Mouse (Mus musculus): ENCODE results near the gene Cd28. TPM values are rescaled to one million over a fixed set of nuclear protein-coding genes. Genes with fewer than 3 reads are reported as not detected.

The Cd28 gene
- polyA plus RNA-seq, 1 experiment from 2014 or later, result 0.27 TPM

GRCm38 (mm10) chr1:60776166-60776565 is 59.6 kb downstream of the Cd28 start:
- WGBS, result 78% methylated on average over 4 of the region's 4 CpGs
- no peaks in the 10 kb centered on the region for H3K4me1 ChIP-seq
- no peak overlapping the region for H3K9ac ChIP-seq
- no peaks in the 10 kb centered on the region for H3K9me3 ChIP-seq
- no peak overlapping the region for H3K4me3 ChIP-seq
- no peaks in the 10 kb centered on the region for H3K36me3 ChIP-seq
- H3K27me3 ChIP-seq, result no peaks in the 10 kb centered on the region
- no peak for ATAC-seq (ENCODE audit: insufficient number of reproducible peaks, insufficient read depth, low FRiP score, low TSS enrichment)
- H3K27ac ChIP-seq, result no peak overlapping the region
- no peak overlapping the region for H3K4me2 ChIP-seq (replicated peaks)

DNA sequence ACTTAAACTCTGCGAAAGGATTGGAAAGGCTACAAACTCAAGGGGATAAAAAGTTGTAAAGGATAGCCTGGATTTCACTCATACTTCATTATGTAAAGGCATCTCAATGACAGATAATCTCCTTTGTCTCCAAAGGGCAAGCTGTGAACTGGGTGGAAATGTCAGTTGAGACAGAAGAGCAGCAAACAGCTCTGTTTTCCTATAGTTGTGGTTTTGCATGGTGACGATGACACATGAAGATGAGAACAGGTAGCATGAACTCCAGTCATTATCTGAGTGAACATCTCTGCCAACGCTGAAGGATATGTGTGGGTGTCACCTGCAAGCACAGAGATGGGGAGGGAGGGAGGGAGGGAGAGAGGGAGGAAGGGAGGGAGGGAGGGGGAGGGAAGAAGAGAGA is 60.3 kb downstream of the Cd28 start:
- H3K4me2 ChIP-seq (replicated peaks), result no peak overlapping the region
- 89% methylated on average over 3 of the region's 3 CpGs for WGBS
- H3K9ac ChIP-seq, result no peak overlapping the region
- no peaks in the 10 kb centered on the region for H3K36me3 ChIP-seq
- H3K9me3 ChIP-seq, result no peaks in the 10 kb centered on the region
- H3K4me1 ChIP-seq, result no peaks in the 10 kb centered on the region
- H3K4me3 ChIP-seq, result no peak overlapping the region
- no peaks in the 10 kb centered on the region for H3K27me3 ChIP-seq
- no peak overlapping the region for H3K27ac ChIP-seq
- ATAC-seq (ENCODE audit: insufficient number of reproducible peaks, insufficient read depth, low FRiP score, low TSS enrichment), result no peak

DNA sequence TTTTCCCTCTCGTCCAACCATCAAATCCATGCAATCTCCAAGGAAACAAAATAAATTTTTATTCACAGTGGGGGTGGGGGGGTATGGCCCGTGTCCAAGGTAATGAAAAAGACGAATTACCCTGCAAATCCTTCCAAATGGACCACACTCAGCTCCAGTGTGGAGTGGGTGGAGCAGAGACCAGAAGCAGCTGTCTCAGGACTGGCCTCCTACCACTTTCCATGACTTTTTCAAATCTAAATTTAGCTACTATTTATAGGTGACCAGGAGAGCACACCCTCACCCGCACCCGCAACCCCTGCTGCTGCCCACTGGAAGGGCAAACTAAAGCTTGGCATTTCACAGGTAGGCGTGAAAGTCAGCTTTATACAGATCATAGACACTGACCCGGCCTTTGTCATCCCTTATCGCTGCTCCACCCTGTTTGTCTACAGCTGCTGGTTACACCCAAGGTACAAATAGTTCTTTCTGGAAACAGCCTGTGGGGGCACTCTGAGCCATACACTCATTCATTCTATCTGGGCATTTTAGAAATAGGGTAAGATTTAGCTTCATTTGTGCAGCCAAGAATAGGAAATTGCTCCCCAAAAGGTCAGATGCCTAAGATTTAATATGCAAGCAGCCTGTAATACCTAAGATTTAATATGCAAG is 62.0 kb downstream of the Cd28 start:
- 77% methylated on average over 8 of the region's 8 CpGs for WGBS

DNA sequence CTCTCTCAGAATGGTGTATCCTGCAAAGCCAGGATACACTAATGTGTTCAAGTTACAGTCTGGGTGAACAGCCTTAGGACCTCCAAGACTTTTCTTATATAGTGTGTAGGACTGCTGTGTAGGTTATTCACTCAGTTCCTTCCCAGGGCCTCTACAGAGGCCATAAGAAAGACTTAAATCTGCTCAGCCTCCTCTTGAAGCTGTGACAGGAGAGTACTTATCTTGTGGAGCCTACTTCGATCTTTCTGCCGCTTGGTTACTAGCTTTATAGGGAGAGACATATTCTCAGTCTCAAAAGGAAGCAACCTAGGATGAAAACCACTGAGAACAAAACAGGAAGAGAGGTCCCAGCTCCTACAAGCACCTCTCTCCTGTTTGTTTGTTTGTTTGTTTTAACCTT is 62.6 kb downstream of the Cd28 start:
- H3K36me3 ChIP-seq, result no peaks in the 10 kb centered on the region
- H3K9me3 ChIP-seq, result no peaks in the 10 kb centered on the region
- no peaks in the 10 kb centered on the region for H3K4me1 ChIP-seq
- no peak overlapping the region for H3K27ac ChIP-seq
- no peaks in the 10 kb centered on the region for H3K27me3 ChIP-seq
- no peak overlapping the region for H3K9ac ChIP-seq
- ATAC-seq (ENCODE audit: insufficient number of reproducible peaks, insufficient read depth, low FRiP score, low TSS enrichment), result no peak
- WGBS, result 92% methylated on average over 2 of the region's 2 CpGs
- H3K4me3 ChIP-seq, result no peak overlapping the region
- H3K4me2 ChIP-seq (replicated peaks), result no peak overlapping the region

More for the DNA sequence above, 62.0 kb downstream of the Cd28 start:
- no peak for ATAC-seq (ENCODE audit: insufficient number of reproducible peaks, insufficient read depth, low FRiP score, low TSS enrichment)
- H3K9me3 ChIP-seq, result no peaks in the 10 kb centered on the region
- H3K27ac ChIP-seq, result no peak overlapping the region
- no peaks in the 10 kb centered on the region for H3K36me3 ChIP-seq
- no peaks in the 10 kb centered on the region for H3K4me1 ChIP-seq
- H3K4me3 ChIP-seq, result no peak overlapping the region
- no peak overlapping the region for H3K4me2 ChIP-seq (replicated peaks)
- H3K27me3 ChIP-seq, result no peaks in the 10 kb centered on the region
- no peak overlapping the region for H3K9ac ChIP-seq

- Histone ChIP-seq H3K36me3 (no peaks in the 10 kb centered on the region), H3K27ac (no peak overlapping the region), H3K4me3 (no peak overlapping the region), H3K27me3 (no peaks in the 10 kb centered on the region), H3K9ac (no peak overlapping the region), H3K4me1 (no peaks in the 10 kb centered on the region), H3K9me3 (no peaks in the 10 kb centered on the region), H3K4me2 (replicated peaks) (no peak overlapping the region)
- ATAC-seq (ENCODE audit: insufficient number of reproducible peaks, insufficient read depth, low FRiP score, low TSS enrichment), result no peak
- WGBS, result 79% methylated on average over 4 of the region's 4 CpGs
Observed at GRCm38 (mm10) chr1:60781666-60782065, 65.1 kb downstream of the Cd28 start.

DNA sequence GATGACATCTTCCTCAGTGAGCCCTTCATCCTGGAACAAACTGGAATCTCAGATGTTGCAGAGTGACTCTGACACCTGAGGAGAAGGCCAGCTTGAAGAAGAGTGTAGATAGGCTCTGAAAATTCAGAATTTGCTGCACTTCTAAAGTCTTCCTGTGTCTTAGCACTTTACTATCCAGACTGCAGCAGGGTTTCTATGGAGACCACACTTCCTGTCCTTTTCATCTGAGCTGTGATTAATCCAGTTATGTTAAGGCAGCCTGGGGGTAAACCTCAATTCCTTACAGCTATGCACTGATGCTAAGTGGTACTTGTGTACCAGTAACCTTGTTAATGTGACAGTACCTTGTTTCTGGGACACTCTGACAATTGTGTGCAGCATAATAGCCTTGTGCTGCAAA is 77.1 kb downstream of the Cd28 start:
- no peak overlapping the region for H3K4me2 ChIP-seq (replicated peaks)
- H3K9ac ChIP-seq, result no peak overlapping the region
- H3K27me3 ChIP-seq, result no peaks in the 10 kb centered on the region
- no peak overlapping the region for H3K4me3 ChIP-seq
- no peaks in the 10 kb centered on the region for H3K4me1 ChIP-seq
- H3K27ac ChIP-seq, result no peak overlapping the region
- H3K9me3 ChIP-seq, result no peaks in the 10 kb centered on the region
- no peaks in the 10 kb centered on the region for H3K36me3 ChIP-seq
- no peak for ATAC-seq (ENCODE audit: insufficient number of reproducible peaks, insufficient read depth, low FRiP score, low TSS enrichment)

DNA sequence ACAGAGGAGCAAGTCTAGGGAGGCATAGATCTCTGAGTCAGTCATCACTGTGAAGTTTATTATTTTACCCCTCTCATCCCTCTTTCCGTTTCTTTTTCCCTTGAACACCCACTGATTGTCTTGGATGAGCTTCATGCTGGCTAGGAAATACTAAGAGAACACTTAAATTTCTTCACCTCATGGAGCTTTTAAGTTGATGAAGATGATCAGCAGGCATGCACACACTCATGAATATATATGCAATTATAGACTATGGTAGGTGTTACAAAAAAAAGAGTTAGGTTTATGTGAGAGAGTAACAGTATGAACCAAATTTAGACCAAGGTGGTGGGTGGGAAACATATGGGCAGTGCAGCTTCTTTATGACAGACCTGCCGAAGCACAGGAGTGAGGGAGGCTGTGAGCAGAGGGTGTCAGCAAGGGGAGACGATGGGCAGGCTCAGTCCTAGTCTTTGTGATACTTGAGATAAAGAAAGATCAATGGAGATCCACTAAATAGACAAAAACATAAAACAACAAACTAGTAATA is 79.1 kb downstream of the Cd28 start:
- H3K4me1 ChIP-seq, result no peaks in the 10 kb centered on the region
- H3K4me2 ChIP-seq (replicated peaks), result no peak overlapping the region
- H3K27me3 ChIP-seq, result no peaks in the 10 kb centered on the region
- ATAC-seq (ENCODE audit: insufficient number of reproducible peaks, insufficient read depth, low FRiP score, low TSS enrichment), result no peak
- H3K27ac ChIP-seq, result no peak overlapping the region
- no peak overlapping the region for H3K4me3 ChIP-seq
- no peaks in the 10 kb centered on the region for H3K9me3 ChIP-seq
- H3K36me3 ChIP-seq, result no peaks in the 10 kb centered on the region
- 68% methylated on average over 3 of the region's 3 CpGs for WGBS
- no peak overlapping the region for H3K9ac ChIP-seq

- Histone ChIP-seq H3K27me3 (no peaks in the 10 kb centered on the region), H3K9me3 (no peaks in the 10 kb centered on the region), H3K27ac (no peak overlapping the region), H3K9ac (no peak overlapping the region), H3K4me3 (no peak overlapping the region), H3K36me3 (no peaks in the 10 kb centered on the region), H3K4me2 (replicated peaks) (no peak overlapping the region), H3K4me1 (no peaks in the 10 kb centered on the region)
- ATAC-seq (ENCODE audit: insufficient number of reproducible peaks, insufficient read depth, low FRiP score, low TSS enrichment), result no peak
- WGBS, result 63% methylated on average over 1 of the region's 1 CpGs
Observed at GRCm38 (mm10) chr1:60799795-60800345, 83.3 kb downstream of the Cd28 start.

DNA sequence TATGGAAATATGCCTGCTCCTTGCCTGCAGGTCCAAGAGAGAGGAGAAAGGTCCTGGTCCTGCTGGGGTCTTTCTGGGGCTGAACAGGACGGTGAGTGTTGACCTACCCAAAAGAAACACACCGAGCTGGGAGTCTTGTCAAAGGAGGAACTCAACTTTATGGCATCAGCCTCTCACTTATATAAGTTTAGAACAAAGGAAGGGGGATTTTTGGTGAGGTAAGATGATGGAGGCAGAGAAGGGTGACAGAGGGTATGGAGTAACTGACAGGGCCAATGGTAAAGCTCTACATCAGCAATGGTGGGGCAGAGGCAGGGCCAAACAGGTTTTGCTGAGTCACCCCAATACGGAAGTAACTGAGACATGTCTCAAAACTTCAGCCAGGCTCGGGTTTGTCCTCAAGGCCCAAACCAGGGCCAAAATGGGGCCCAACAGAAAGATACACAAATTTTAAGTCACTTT is 84.6 kb downstream of the Cd28 start:
- Histone ChIP-seq H3K27me3 (no peaks in the 10 kb centered on the region), H3K27ac (no peak overlapping the region), H3K36me3 (no peaks in the 10 kb centered on the region), H3K9ac (no peak overlapping the region), H3K4me2 (replicated peaks) (no peak overlapping the region), H3K9me3 (no peaks in the 10 kb centered on the region), H3K4me3 (no peak overlapping the region), H3K4me1 (no peaks in the 10 kb centered on the region)
- 91% methylated on average over 4 of the region's 4 CpGs for WGBS
- ATAC-seq (ENCODE audit: insufficient number of reproducible peaks, insufficient read depth, low FRiP score, low TSS enrichment), result no peak

GRCm38 (mm10) chr1:60803128-60803824 is 86.7 kb downstream of the Cd28 start:
- WGBS, result 85% methylated on average over 4 of the region's 4 CpGs

GRCm38 (mm10) chr1:60803825-60804696 is 87.5 kb downstream of the Cd28 start:
- Histone ChIP-seq H3K4me3 (no peak overlapping the region), H3K4me1 (no peaks in the 10 kb centered on the region), H3K9me3 (no peaks in the 10 kb centered on the region), H3K27ac (no peak overlapping the region), H3K9ac (no peak overlapping the region), H3K27me3 (no peaks in the 10 kb centered on the region), H3K36me3 (no peaks in the 10 kb centered on the region), H3K4me2 (replicated peaks) (no peak overlapping the region)
- ATAC-seq (ENCODE audit: insufficient number of reproducible peaks, insufficient read depth, low FRiP score, low TSS enrichment), result no peak
- 82% methylated on average over 6 of the region's 6 CpGs for WGBS

More at GRCm38 (mm10) chr1:60803128-60803824, 86.7 kb downstream of the Cd28 start:
- H3K4me1 ChIP-seq, result no peaks in the 10 kb centered on the region
- no peak overlapping the region for H3K9ac ChIP-seq
- H3K9me3 ChIP-seq, result no peaks in the 10 kb centered on the region
- no peak overlapping the region for H3K4me3 ChIP-seq
- H3K36me3 ChIP-seq, result no peaks in the 10 kb centered on the region
- no peak overlapping the region for H3K27ac ChIP-seq
- no peak overlapping the region for H3K4me2 ChIP-seq (replicated peaks)
- no peaks in the 10 kb centered on the region for H3K27me3 ChIP-seq
- no peak for ATAC-seq (ENCODE audit: insufficient number of reproducible peaks, insufficient read depth, low FRiP score, low TSS enrichment)

Data from embryonic facial prominence, embryonic 12.5 days (tissue).